Mouse (Mus musculus) lung, embryonic 16.5 days (tissue): ENCODE results near the gene Amhr2. TPM values are rescaled to one million over a fixed set of nuclear protein-coding genes. Genes with fewer than 3 reads are reported as not detected.

ENCODE experiments used
- polyA plus RNA-seq: library from polyadenylated mRNA; unstranded; fragments of >200 nt; fragmentation: Nextera tagmentation; extraction: Ambion mirVana; gene quantifications from 2 replicates; pipeline ENCODE4 v1.2.1, GENCODE M21; 2015

Gene Amhr2
- polyA plus RNA-seq, 1 experiment from 2014 or later = 1.5 TPM

Other genes with a start within 250 kb of the Amhr2 start
- 64.0 and 67.0 TPM in 2 replicates for gene Zfp740, start 242.1 kb upstream of the Amhr2 start, polyA plus RNA-seq
- 69.5 and 70.6 TPM in 2 replicates for gene Csad, start 240.6 kb upstream of the Amhr2 start, polyA plus RNA-seq
- 3.0 and 3.9 TPM in 2 replicates for gene Itgb7, start 213.4 kb upstream of the Amhr2 start, polyA plus RNA-seq
- gene Rarg, start 187.8 kb upstream of the Amhr2 start, polyA plus RNA-seq = 46.7 and 46.9 TPM in 2 replicates
- gene Gm9918, start 174.8 kb upstream of the Amhr2 start, polyA plus RNA-seq = 0.34 and 0.57 TPM in 2 replicates
- gene Mfsd5, start 165.9 kb upstream of the Amhr2 start, polyA plus RNA-seq = 58.3 and 61.1 TPM in 2 replicates
- 27.3 and 30.6 TPM in 2 replicates for gene Espl1, start 149.1 kb upstream of the Amhr2 start, polyA plus RNA-seq
- gene Pfdn5, start 119.3 kb upstream of the Amhr2 start, polyA plus RNA-seq = 390 and 403 TPM in 2 replicates
- 98.3 and 101 TPM in 2 replicates for gene Myg1, start 113.7 kb upstream of the Amhr2 start, polyA plus RNA-seq
- 73.5 and 80.3 TPM in 2 replicates for gene Aaas, start 94.6 kb upstream of the Amhr2 start, polyA plus RNA-seq
- gene Sp7, start 78.2 kb upstream of the Amhr2 start, polyA plus RNA-seq = 0.25 and 1.6 TPM in 2 replicates
- 10.8 and 11.2 TPM in 2 replicates for gene Sp1, start 39.2 kb upstream of the Amhr2 start, polyA plus RNA-seq
- gene Prr13, start 13.7 kb downstream of the Amhr2 start, polyA plus RNA-seq = 89.8 and 91.7 TPM in 2 replicates
- 199 and 204 TPM in 2 replicates for gene Pcbp2, start 25.2 kb downstream of the Amhr2 start, polyA plus RNA-seq
- not detected in 2 replicates for gene Gm10337, start 58.4 kb downstream of the Amhr2 start, polyA plus RNA-seq
- gene Map3k12, start 71.7 kb downstream of the Amhr2 start, polyA plus RNA-seq = 12.5 and 13.2 TPM in 2 replicates
- gene Tarbp2, start 72.8 kb downstream of the Amhr2 start, polyA plus RNA-seq = 73.4 and 77.0 TPM in 2 replicates
- gene Npff, start 79.6 kb downstream of the Amhr2 start, polyA plus RNA-seq = 4.4 and 4.5 TPM in 2 replicates
- gene Gm28047, start 179.7 kb downstream of the Amhr2 start, polyA plus RNA-seq = not detected in 2 replicates
- gene Atf7, start 180.1 kb downstream of the Amhr2 start, polyA plus RNA-seq = 43.5 and 50.0 TPM in 2 replicates
- 73.6 and 76.2 TPM in 2 replicates for gene Atp5g2, start 227.0 kb downstream of the Amhr2 start, polyA plus RNA-seq